Comparison of ENCODE assay signal across 11 mouse cellular contexts in genomic region chr15:63484217-63484887, GRCm38 (mm10).
DNase-seq lines count a peak whose midpoint lies in the region; ATAC-seq lines count a peak whose summit lies in the region.
"Had no signal": no experiment of that assay in that cellular context is flagged by ENCODE, and none has a peak within 500 bp of the region (broad histone marks: within the 10 kb centered on the region; RNA-seq: fewer than 3 reads in every experiment).

No protein-coding gene starts in this region.

- no peaks in the 10 kb centered on the region for H3K36me3 ChIP-seq in kidney, embryonic 15.5 days
- H3K36me3 ChIP-seq: liver, embryonic 13.5 days had no signal

- whole genome bisulfite sequencing in kidney, embryonic 15.5 days: 7% methylated on average over 4 of the region's 4 CpGs

- peaks cover 9% of the 10 kb centered on the region for H3K4me1 ChIP-seq in kidney, embryonic 15.5 days
- H3K4me1 ChIP-seq: liver, embryonic 13.5 days had no signal

- H3K9ac ChIP-seq in kidney, embryonic 15.5 days: no peak overlapping the region
- H3K9ac ChIP-seq: liver, embryonic 13.5 days had no signal

- no peaks in the 10 kb centered on the region for H3K27me3 ChIP-seq in kidney, embryonic 15.5 days
- H3K27me3 ChIP-seq: liver, embryonic 13.5 days had no signal

- H3K9me3 ChIP-seq in kidney, embryonic 15.5 days (replicated peaks): no peaks in the 10 kb centered on the region
- H3K9me3 ChIP-seq: liver, embryonic 13.5 days had no signal

- peak; percentile 96 for ATAC-seq in kidney, embryonic 15.5 days (replicated peaks; ENCODE audit: low FRiP score)

- H3K4me2 ChIP-seq in kidney, embryonic 15.5 days: peak overlapping the region; percentile 9; the same call in 1 of the 2 replicates
- H3K4me2 ChIP-seq: liver, embryonic 13.5 days had no signal

- H3K4me3 ChIP-seq in kidney, embryonic 15.5 days (replicated peaks): no peak overlapping the region
- H3K4me3 ChIP-seq: layer of hippocampus, adult 2 months; liver, embryonic 13.5 days had no signal

- H3K27ac ChIP-seq in kidney, embryonic 15.5 days: peak overlapping the region; percentile 79
- H3K27ac ChIP-seq: layer of hippocampus, adult 2 months; liver, embryonic 13.5 days had no signal

- DNase-seq in lung, postnatal 10 days: peak; percentile 3
- no peak for DNase-seq in lung, postnatal 25 days (ENCODE audit: low spot score)
- peak; percentile 16 for DNase-seq in forelimb bud, embryonic 11.5 days (ENCODE audit: low read depth, low spot score)
- DNase-seq in yolk sac, embryonic 10.5 days (ENCODE audit: low spot score): peak; percentile 12
- DNase-seq in frontal cortex, postnatal 36 days (ENCODE audit: low spot score in 2 of 2): no peak
- DNase-seq in right cerebral cortex, postnatal 36 days (ENCODE audit: low spot score in 2 of 2): no peak
- DNase-seq in layer of hippocampus, adult 11-12 months (ENCODE audit: low spot score): no peak
- DNase-seq: liver, embryonic 13.5 days; thymus, postnatal 4 days had no signal

Comparison
In these comparisons a context has a peak if more than half of its experiments do, and no peak if none do; other contexts are left out.
1. DNase-seq: peak in lung, postnatal 10 days (single experiment), forelimb bud, embryonic 11.5 days (single experiment) and yolk sac, embryonic 10.5 days (single experiment); none in lung, postnatal 25 days (single experiment), frontal cortex, postnatal 36 days (0 of 2), right cerebral cortex, postnatal 36 days (0 of 2) and layer of hippocampus, adult 11-12 months (single experiment).